Mouse (Mus musculus) activated CD4-positive, CD25-positive, alpha-beta regulatory T cell, adult 4 months (primary cell): Measurements from ENCODE around the gene Mup5. TPM values are rescaled to one million over a fixed set of nuclear protein-coding genes. Genes with fewer than 3 reads are reported as not detected.
"Not testable (repeated sequence)": the region's sequence is repeated elsewhere in the genome, so short reads cannot be mapped to it uniquely, and the experiment has no call there.

Source experiments
- ATAC-seq: one replicate; pipeline ENCODE4 v1.8.0; 2017
- polyA plus RNA-seq, 2 experiments: library from polyadenylated mRNA; unstranded; fragments of 100-300 nt; shearing (Covaris generic); gene quantifications; one replicate each; pipeline ENCODE4 v1.2.1; 2017

Mup5 gene
- not detected for polyA plus RNA-seq

- no peak for ATAC-seq
Measured at GRCm38 (mm10) chr4:61834952-61835708, at the start of gene Mup5. Mup5 (minus strand) TSS chr4:61835233.

- no peak for ATAC-seq
Measured at GRCm38 (mm10) chr4:61858160-61858559, 23.1 kb upstream of the Mup5 start.

GRCm38 (mm10) chr4:61855831-61856698, 21.0 kb upstream of the Mup5 start:
- ATAC-seq = no peak

GRCm38 (mm10) chr4:61855344-61855743, 20.3 kb upstream of the Mup5 start:
- ATAC-seq = no peak

- ATAC-seq = no peak
Measured at GRCm38 (mm10) chr4:61844758-61845455, 9.9 kb upstream of the Mup5 start.

GRCm38 (mm10) chr4:61829211-61829610, 5.8 kb downstream of the Mup5 start:
- no peak for ATAC-seq

GRCm38 (mm10) chr4:61823185-61823584, 11.8 kb downstream of the Mup5 start:
- no peak for ATAC-seq

GRCm38 (mm10) chr4:61822541-61822940, 12.5 kb downstream of the Mup5 start:
- ATAC-seq = not testable (repeated sequence)

- ATAC-seq = no peak
Measured at GRCm38 (mm10) chr4:61815602-61816001, 19.4 kb downstream of the Mup5 start.

- ATAC-seq = no peak
Measured at GRCm38 (mm10) chr4:61813435-61813834, 21.6 kb downstream of the Mup5 start.

GRCm38 (mm10) chr4:61811193-61811592, 23.8 kb downstream of the Mup5 start:
- not testable (repeated sequence) for ATAC-seq

- ATAC-seq = not testable (repeated sequence)
Measured at GRCm38 (mm10) chr4:61808926-61809325, 26.1 kb downstream of the Mup5 start.

GRCm38 (mm10) chr4:61789699-61790098, 45.3 kb downstream of the Mup5 start:
- ATAC-seq = not testable (repeated sequence)

GRCm38 (mm10) chr4:61784231-61784630, 50.8 kb downstream of the Mup5 start:
- not testable (repeated sequence) for ATAC-seq

GRCm38 (mm10) chr4:61782169-61782568, 52.9 kb downstream of the Mup5 start, which contains the start of gene Mup19:
Mup19 (minus strand) TSS chr4:61782269.
- ATAC-seq = not testable (repeated sequence)

Other genes with a start within 250 kb of the Mup5 start
- not detected for gene Mup17, start 239.4 kb downstream of the Mup5 start, polyA plus RNA-seq
- gene Mup18, start 161.1 kb downstream of the Mup5 start, polyA plus RNA-seq = not detected
- not detected for gene Mup19, start 53.0 kb downstream of the Mup5 start, polyA plus RNA-seq
- not detected for gene Mup20, start 218.9 kb upstream of the Mup5 start, polyA plus RNA-seq